Mouse (Mus musculus): ENCODE results near the gene Stk33.

Stk33 gene

GRCm38 (mm10) chr7:109357877-109358276 is 81.0 kb downstream of the Stk33 start:
- DNase-seq (ENCODE audit: low spot score in 2 of 2): no peak

DNA sequence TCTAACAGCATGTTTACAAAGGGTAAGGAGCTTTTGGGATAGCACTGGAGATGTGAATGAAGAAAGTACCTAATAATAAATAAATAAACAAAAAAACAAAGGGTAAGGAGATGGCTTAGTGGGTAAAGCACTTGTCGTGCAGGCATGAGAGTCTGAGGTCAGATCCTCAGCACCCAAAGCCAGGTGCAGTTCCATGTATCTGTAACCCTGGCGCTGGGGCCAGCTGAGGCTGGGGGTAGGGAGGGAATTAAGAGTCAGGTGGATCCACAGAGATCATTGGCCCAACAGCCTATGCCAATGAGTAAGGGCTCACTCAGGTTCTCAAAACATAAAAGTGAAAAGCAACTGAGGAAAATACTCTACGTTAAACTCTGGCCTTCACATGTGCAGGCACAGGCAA is 91.6 kb downstream of the Stk33 start:
- DNase-seq (ENCODE audit: low spot score in 2 of 2): no peak

DNA sequence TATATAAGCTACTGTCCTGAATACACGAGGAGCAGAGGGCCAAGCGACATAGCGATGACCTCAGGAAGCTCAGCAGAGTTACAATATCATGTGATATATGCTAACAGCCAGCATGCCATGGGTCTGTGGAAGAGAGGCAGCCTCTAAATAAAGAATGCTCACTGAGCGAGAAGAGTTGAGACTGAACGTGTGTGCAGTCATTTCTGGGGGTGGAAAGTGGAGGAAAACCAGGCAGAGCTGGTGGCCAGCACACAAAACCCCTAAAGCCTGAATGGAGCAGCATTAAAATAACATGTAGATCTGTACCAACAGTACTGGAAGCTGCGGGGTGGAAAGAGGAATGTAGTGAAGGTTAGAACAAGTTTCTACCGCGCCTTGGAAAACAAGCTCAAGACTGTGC is 107.2 kb downstream of the Stk33 start:
- no peak for DNase-seq (ENCODE audit: low spot score in 2 of 2)

GRCm38 (mm10) chr7:109328772-109329171 is 110.1 kb downstream of the Stk33 start:
- DNase-seq (ENCODE audit: low spot score in 2 of 2): no peak

GRCm38 (mm10) chr7:109326813-109327212 is 112.1 kb downstream of the Stk33 start:
- no peak for DNase-seq (ENCODE audit: low spot score in 2 of 2)

DNA sequence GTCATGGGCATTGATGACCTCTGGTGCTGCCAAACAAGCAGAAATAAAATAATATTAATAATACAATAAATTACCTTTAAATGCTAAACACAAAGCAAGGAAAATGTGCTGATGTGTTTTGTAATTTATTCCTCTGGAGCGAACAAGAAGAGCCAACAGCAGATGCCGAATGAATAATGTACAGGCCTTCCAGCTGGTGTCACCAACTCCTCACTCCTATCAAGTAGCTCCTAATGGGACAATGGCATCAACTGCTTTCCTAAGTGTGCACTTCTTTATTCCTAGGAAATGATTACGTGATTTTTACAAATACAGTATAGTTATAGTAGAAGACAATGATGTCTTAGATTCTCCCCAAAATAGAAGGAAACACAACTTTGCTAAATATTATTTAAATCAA is 113.2 kb downstream of the Stk33 start:
- no peak for DNase-seq (ENCODE audit: low spot score in 2 of 2)

DNA sequence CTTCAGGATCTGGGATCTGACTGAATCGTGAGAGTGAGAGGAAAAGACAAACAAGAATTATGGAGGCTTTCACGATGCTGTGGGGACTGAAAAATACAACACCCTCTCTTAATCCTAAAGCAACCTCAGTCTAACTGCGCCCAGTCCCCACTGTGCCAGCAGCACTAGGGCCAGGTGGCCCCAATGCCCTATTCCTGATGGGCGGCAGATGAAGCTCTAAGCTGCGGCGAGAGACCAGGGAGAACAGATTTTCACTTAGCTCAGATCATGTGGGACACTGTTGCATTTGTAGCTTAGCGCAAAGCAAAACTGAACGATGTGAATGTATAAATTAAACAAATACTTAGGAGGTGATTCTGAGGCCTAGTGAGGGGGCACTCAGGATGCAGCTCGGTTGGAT is 113.7 kb downstream of the Stk33 start:
- DNase-seq (ENCODE audit: low spot score in 2 of 2): no peak

DNA sequence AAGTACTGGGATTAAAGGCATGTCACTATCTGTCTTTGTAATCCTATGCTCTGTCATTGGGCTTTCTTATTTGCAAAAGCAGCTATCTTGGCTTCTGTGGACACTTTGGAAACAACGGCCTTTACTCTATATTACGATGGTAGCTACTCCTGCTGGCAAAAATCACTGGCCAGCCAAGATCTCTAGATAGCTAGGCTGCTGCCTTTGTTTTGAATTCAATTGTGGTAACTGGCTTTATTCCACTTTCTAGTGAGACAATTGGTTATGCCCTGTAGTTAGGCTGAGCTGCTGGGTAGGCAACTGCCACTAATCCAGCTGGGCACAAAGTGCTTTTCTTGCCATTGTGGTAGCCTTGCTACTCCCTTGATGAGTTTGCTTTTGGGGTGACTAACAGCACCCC is 129.4 kb downstream of the Stk33 start:
- no peak for DNase-seq (ENCODE audit: low spot score in 2 of 2)

DNA sequence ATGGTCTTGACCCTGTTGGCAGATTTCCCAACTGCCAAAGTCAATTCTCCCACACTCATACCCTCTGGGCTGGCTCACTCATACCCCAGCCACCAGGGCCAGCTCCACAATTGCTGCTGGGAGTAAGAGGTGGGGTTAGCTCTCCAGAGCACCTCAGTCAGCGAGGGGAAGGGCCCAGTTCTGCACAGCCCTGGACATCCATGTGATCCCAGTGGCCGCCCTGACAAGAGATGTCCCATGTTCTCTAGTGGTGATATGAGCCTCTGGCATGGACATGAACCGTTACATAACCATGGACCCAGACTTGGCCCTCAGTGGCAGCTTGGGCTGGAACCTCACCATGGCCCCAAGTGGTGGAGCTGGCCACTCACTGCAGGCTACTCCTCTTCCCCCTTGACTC is 143.1 kb downstream of the Stk33 start:
- no peak for DNase-seq (ENCODE audit: low spot score in 2 of 2)

- DNase-seq (ENCODE audit: low spot score in 2 of 2): no peak
Measured at GRCm38 (mm10) chr7:109295351-109295750, 143.5 kb downstream of the Stk33 start.

DNA sequence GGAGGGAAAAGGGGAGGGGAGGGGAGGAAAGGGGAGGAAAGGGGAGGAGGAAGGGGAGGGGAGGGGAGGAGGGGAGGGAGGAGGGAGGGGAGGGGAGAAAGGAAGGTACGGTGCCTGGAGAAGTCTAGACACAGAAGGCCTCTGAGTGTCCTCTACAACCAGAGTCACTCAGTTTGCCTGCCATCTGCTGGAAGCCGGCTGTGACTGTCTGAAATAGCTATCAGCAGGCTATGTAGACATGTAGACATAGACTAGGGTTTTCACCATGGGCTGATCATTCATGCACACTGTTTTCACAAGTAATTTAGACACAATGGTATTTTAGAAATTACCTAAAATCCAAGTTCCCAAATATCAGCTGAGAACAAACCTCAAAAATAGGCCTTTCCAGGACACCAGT is 148.4 kb downstream of the Stk33 start:
- no peak for DNase-seq (ENCODE audit: low spot score in 2 of 2)

DNA sequence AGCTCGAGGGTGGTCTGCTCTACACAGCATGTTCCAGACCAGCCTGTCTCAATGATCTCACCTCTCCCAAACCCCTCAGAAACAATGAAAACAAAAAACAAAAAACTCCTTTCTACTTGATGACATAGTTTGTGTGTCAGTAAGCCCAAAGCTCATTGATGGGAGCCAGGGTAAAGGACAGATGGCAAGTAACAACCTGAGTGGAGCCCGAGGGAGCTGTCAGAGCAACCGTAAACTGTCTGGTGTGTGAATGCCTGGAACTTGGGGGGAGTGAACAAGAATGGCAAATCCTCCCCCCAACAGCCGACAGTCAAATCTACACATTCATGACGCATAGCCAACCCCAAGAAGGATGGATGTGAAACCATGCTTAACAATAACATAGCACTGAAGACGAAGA is 149.8 kb downstream of the Stk33 start:
- no peak for DNase-seq (ENCODE audit: low spot score in 2 of 2)

- no peak for DNase-seq (ENCODE audit: low spot score in 2 of 2)
Measured at GRCm38 (mm10) chr7:109282106-109282505, 156.8 kb downstream of the Stk33 start.

- DNase-seq (ENCODE audit: low spot score in 2 of 2): no peak
Measured at GRCm38 (mm10) chr7:109276622-109277021, 162.3 kb downstream of the Stk33 start.

- no peak for DNase-seq (ENCODE audit: low spot score in 2 of 2)
Measured at GRCm38 (mm10) chr7:109275901-109276300, 163.0 kb downstream of the Stk33 start.

- no peak for DNase-seq (ENCODE audit: low spot score in 2 of 2)
Measured at GRCm38 (mm10) chr7:109275151-109275550, 163.7 kb downstream of the Stk33 start.

DNA sequence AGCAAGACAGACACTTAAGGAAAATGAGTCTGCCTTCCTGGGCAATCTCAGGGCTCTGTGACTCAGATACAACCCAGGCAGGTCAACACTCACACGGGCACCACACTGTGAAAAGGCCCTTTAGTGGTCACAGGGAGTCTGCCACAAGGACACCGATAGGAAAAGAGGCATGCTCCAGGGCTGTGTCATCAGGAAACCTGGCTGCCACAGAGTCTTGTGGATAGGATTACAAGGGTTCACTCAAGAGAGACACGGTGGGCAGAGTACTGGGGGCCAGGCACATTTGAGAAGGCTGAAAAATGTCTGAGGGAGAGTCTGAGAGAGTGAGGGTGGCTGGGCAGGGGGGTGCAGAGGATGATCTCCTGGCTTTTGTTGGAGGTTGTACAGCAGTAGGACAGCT is 164.6 kb downstream of the Stk33 start:
- DNase-seq (ENCODE audit: low spot score in 2 of 2): no peak

GRCm38 (mm10) chr7:109269046-109269445 is 169.8 kb downstream of the Stk33 start:
- DNase-seq (ENCODE audit: low spot score in 2 of 2): no peak

GRCm38 (mm10) chr7:109267370-109267769 is 171.5 kb downstream of the Stk33 start:
- no peak for DNase-seq (ENCODE audit: low spot score in 2 of 2)

GRCm38 (mm10) chr7:109266181-109266580 is 172.7 kb downstream of the Stk33 start:
- DNase-seq (ENCODE audit: low spot score in 2 of 2): no peak

DNA sequence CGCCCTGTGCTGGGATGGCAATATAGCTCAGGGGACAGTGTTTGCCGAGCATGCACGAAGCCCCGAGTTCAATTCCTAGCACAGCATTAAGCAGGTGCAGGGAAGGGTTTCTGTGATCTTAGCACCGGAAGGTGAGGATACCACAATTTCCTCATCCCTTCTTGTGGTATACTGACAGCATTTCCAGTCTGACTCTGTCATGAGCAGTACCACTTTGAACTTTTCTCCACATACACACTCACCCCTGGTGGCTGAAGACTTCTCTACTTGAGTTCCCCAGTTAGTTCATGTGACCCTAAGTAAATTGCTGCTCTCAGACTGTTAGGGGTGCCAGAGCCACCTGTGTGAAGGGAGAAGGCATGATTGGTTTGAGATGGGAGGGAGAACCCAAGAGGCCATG is 173.3 kb downstream of the Stk33 start:
- DNase-seq (ENCODE audit: low spot score in 2 of 2): no peak

DNA sequence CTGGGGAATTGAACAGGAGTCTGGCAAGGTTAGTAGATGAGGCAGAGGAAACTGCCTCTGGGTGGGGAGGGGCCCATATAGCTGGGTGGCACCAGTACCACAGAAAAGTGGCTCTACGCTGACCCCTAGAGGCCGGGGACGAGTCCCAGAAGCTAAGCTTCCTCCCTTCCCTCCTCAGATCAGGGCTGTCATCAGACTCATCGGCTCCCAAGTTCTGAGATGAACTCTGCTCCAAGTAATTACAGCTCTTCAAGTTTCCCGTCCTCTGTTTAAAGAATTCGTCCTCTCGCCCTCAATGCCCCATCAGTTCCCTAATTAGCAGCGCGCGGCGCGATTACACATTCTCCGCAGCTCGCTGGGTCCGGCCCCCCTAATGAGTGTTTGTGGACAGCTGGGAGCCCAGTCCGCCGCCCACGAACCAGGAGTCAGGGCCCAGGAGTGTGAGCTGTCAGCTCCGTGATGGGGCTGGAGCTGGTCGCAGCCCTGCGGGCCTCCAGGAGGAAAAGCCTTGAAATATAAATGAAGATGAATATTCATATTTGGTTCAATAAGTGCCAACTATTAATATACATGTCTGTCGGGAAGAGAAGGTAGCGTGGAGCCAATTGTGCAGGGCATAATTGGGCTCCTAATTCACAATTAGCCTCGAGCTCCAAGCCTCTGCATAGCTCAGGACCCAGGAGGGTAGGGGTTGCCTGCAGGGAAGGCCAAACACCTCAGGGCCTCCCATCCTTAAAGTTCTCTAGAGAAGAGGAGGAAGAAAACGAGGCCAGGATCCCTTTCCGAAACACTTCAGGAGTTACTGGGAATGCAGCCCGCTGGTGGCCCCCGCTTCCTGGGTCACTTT is 183.2 kb downstream of the Stk33 start:
- peak; percentile 44 to 52 for DNase-seq (ENCODE audit: low spot score in 2 of 2)

- DNase-seq (ENCODE audit: low spot score in 2 of 2): no peak
Measured at GRCm38 (mm10) chr7:109251418-109251817, 187.5 kb downstream of the Stk33 start.

DNA sequence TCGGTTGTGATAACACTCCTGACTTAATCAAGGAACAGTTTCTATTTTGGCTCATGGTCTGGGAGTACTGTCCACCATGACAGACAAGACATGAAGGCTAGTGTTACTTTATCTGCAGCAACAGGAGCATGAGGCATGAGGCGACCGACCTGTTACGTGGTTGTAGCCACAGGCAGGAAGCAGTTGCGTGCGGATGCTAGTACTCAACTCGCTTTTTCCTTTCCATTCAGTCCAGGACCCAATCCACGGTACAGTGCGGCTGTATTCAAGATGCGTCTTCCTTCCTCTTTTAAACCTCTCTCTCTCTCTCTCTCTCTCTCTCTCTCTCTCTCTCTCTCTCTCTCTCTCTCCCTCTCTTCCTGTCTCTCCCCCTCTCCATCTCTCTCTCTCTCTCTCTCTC is 194.1 kb downstream of the Stk33 start:
- no peak for DNase-seq (ENCODE audit: low spot score in 2 of 2)
